Mouse (Mus musculus) frontal cortex, postnatal 10 days (tissue): ENCODE results near the gene Lancl3.

ENCODE experiments used
- DNase-seq, 2 experiments: peaks; one replicate each; pipeline ENCODE4 v3.0.0; 2022; ENCODE audit warnings: low spot score in 2 of 2, mixed read lengths in 1 of 2

Lancl3 gene

GRCm38 (mm10) chrX:9199761-9200371 lies at the start of gene Lancl3:
Gene Lancl3 (plus strand): TSS chrX:9199902.
- DNase-seq, result peak; percentile 5 to 11

- no peak for DNase-seq
These were observed 20.7 kb upstream of the Lancl3 start for GRCm38 (mm10) chrX:9179011-9179410.

- no peak for DNase-seq
These were observed 18.1 kb upstream of the Lancl3 start for GRCm38 (mm10) chrX:9181570-9181969.

GRCm38 (mm10) chrX:9200380-9200917 lies 747 bp downstream of the Lancl3 start:
- peak in 1 of 2 experiments; percentile 31 for DNase-seq

GRCm38 (mm10) chrX:9201954-9202353 lies 2.3 kb downstream of the Lancl3 start:
- no peak for DNase-seq

GRCm38 (mm10) chrX:9202781-9203405 lies 3.2 kb downstream of the Lancl3 start:
- DNase-seq, result no peak

GRCm38 (mm10) chrX:9205121-9205520 lies 5.4 kb downstream of the Lancl3 start:
- no peak for DNase-seq

- DNase-seq, result no peak
These were observed 16.5 kb downstream of the Lancl3 start for GRCm38 (mm10) chrX:9216244-9216643.

- DNase-seq, result no peak
These were observed 19.9 kb downstream of the Lancl3 start for GRCm38 (mm10) chrX:9219570-9219969.

- DNase-seq, result no peak
These were observed 21.5 kb downstream of the Lancl3 start for GRCm38 (mm10) chrX:9221206-9221605.

- no peak for DNase-seq
These were observed 22.0 kb downstream of the Lancl3 start for GRCm38 (mm10) chrX:9221736-9222135.

- DNase-seq, result no peak
These were observed 22.9 kb downstream of the Lancl3 start for GRCm38 (mm10) chrX:9222412-9223221.

- DNase-seq, result no peak
These were observed 27.4 kb downstream of the Lancl3 start for GRCm38 (mm10) chrX:9227105-9227504.

- DNase-seq, result no peak
These were observed 41.3 kb downstream of the Lancl3 start for GRCm38 (mm10) chrX:9240737-9241591.

GRCm38 (mm10) chrX:9243381-9243864 lies 43.7 kb downstream of the Lancl3 start:
- DNase-seq, result peak in 1 of 2 experiments; percentile 13

- DNase-seq, result no peak
These were observed 45.1 kb downstream of the Lancl3 start for GRCm38 (mm10) chrX:9244603-9245336.

GRCm38 (mm10) chrX:9248911-9249310 lies 49.2 kb downstream of the Lancl3 start:
- no peak for DNase-seq

GRCm38 (mm10) chrX:9253990-9254389 lies 54.3 kb downstream of the Lancl3 start:
- DNase-seq, result no peak

- no peak for DNase-seq
These were observed 55.2 kb downstream of the Lancl3 start for GRCm38 (mm10) chrX:9254901-9255300.

GRCm38 (mm10) chrX:9256766-9257165 lies 57.1 kb downstream of the Lancl3 start, which contains the start of gene Gm14862:
Gene Gm14862 (minus strand): TSS chrX:9256899.
- no peak for DNase-seq

- no peak for DNase-seq
These were observed 58.1 kb downstream of the Lancl3 start for GRCm38 (mm10) chrX:9257831-9258230.
